Mouse (Mus musculus): Measurements from ENCODE around the gene Otud7a. TPM values are rescaled to one million over a fixed set of nuclear protein-coding genes. Genes with fewer than 3 reads are reported as not detected.

The Otud7a gene
- polyA plus RNA-seq, 1 experiment, result 0.20 TPM

DNA sequence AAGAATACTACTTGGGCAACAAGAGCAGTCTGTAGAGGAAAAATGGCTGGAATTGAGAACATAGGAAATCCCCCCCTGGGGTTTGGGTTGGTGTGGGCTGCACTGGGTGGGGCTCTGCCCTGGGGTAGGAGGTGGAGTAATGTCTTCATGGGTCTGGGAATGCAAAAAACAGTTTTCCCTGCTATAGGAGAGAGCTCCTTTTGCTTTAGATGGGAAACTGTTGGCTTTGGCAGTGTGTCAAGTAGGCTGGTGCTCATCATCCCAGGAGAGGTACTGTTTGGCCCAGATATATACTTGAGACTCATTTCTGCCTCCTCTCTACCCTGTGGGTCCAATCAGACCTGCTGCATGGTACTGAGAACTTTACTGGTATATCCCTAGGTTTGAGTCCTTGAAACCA lies 66.9 kb downstream of the Otud7a start:
- TF ChIP-seq CTCF (IDR thresholded peaks at IDR 0.05; ENCODE audit: extremely low read depth, insufficient read depth, insufficient read length, insufficient replicate concordance) (no peak), POLR2A (IDR thresholded peaks at IDR 0.05; ENCODE audit: low read depth, low read length) (no peak)
- H3K4me3 ChIP-seq (ENCODE audit: extremely low read depth, insufficient read depth, insufficient read length), result no peak overlapping the region
- DNase-seq (ENCODE audit: low read depth in 1 of 2, low spot score in 2 of 2), result no peak
- H3K27ac ChIP-seq (ENCODE audit: insufficient read depth, low read length), result no peak overlapping the region
- no peaks in the 10 kb centered on the region for H3K36me3 ChIP-seq (ENCODE audit: control insufficient read depth, insufficient read depth, low read length)
- H3K27me3 ChIP-seq (ENCODE audit: control insufficient read depth, insufficient read depth, low read length), result no peaks in the 10 kb centered on the region
- no peaks in the 10 kb centered on the region for H3K4me1 ChIP-seq (ENCODE audit: control insufficient read depth, insufficient read depth, insufficient read length)

DNA sequence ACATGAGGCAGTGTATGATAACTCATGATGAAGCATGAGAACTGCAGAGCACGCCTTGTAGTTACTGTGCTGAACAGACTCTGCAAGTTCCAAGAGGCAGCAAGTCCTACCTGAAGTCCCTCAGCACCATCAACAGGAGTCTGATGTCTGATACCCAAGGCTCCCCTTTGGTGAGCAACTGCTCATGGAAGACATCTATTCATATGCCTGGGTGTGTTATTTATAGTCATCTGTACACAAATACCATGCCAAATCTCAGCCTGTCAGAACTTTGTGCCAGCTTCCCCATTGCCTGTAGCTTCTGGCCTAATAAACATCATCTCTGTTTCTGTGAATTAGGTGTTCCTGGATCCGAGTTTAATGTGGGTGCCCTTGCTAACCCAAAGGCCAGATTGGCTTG lies 68.0 kb downstream of the Otud7a start:
- Histone ChIP-seq H3K27ac (ENCODE audit: insufficient read depth, low read length) (no peak overlapping the region), H3K27me3 (ENCODE audit: control insufficient read depth, insufficient read depth, low read length) (no peaks in the 10 kb centered on the region), H3K36me3 (ENCODE audit: control insufficient read depth, insufficient read depth, low read length) (no peaks in the 10 kb centered on the region), H3K4me3 (ENCODE audit: extremely low read depth, insufficient read depth, insufficient read length) (no peak overlapping the region), H3K4me1 (ENCODE audit: control insufficient read depth, insufficient read depth, insufficient read length) (no peaks in the 10 kb centered on the region)
- DNase-seq (ENCODE audit: low read depth in 1 of 2, low spot score in 2 of 2), result no peak
- WGBS, result 70% methylated on average over 2 of the region's 2 CpGs
- no peak for TF ChIP-seq POLR2A (IDR thresholded peaks at IDR 0.05; ENCODE audit: low read depth, low read length)
- no peak for TF ChIP-seq CTCF (IDR thresholded peaks at IDR 0.05; ENCODE audit: extremely low read depth, insufficient read depth, insufficient read length, insufficient replicate concordance)

DNA sequence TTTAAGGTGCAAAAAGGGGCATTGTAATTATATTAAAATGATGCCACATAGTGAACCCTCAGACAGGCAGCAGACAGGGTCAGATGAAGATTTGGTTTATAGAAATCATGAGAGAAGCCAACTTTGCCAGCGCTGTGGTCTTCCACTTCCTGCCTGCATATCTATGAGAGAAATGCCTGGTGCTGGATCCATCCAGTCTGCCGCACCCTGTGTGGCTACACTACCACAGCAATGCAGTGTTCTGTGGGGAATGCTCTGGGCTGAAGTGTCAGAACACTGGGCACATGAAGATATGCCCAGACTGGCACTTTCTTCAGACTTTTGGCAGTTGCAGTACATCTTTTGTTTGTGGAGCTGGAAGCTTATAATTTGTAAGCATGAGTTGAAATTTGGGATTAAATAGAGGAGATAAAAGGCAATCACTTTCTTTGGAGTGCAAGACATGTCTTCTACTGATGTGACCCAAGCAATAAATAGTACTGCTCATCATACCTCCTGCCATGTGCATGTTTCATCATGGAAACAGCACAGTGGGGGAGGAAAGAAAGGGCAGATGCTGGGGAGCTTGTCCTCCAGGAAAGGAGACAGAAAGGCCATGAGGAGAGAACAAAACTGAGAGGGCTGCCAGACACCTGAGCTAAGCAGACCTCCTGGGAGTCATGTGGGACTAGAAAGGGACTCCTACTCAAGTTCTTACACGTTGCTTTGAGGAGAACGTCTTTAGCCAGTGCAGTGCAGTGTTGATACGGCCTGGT lies 71.8 kb downstream of the Otud7a start:
- H3K4me3 ChIP-seq (ENCODE audit: extremely low read depth, insufficient read depth, insufficient read length), result no peak overlapping the region
- no peaks in the 10 kb centered on the region for H3K27me3 ChIP-seq (ENCODE audit: control insufficient read depth, insufficient read depth, low read length)
- H3K36me3 ChIP-seq (ENCODE audit: control insufficient read depth, insufficient read depth, low read length), result no peaks in the 10 kb centered on the region
- TF ChIP-seq POLR2A (IDR thresholded peaks at IDR 0.05; ENCODE audit: low read depth, low read length), result no peak
- no peak for TF ChIP-seq CTCF (IDR thresholded peaks at IDR 0.05; ENCODE audit: extremely low read depth, insufficient read depth, insufficient read length, insufficient replicate concordance)
- 64% methylated on average over 5 of the region's 5 CpGs for WGBS
- DNase-seq (ENCODE audit: low read depth in 1 of 2, low spot score in 2 of 2), result no peak
- no peaks in the 10 kb centered on the region for H3K4me1 ChIP-seq (ENCODE audit: control insufficient read depth, insufficient read depth, insufficient read length)
- H3K27ac ChIP-seq (ENCODE audit: insufficient read depth, low read length), result no peak overlapping the region

DNA sequence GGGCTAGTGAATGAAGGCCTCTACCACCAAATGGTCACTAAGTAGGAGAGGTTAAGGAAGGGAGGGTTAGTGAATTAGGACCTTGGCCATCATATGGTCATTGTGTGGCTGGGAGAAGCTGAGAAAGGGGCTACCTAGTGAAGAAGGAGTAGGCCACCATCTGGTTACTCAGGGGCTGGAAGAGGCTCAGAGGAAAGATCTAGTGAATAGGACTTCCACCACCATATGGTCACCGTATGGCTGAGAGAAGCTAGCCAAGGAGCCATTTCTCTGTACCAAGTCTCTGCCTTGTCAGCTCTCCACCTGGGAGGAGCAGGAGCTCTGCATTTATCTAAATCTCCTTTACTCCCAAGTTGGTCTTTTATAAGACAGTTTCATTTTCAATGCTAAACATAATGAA lies 75.7 kb downstream of the Otud7a start:
- WGBS, result 67% methylated on average over 1 of the region's 1 CpGs
- Histone ChIP-seq H3K4me3 (ENCODE audit: extremely low read depth, insufficient read depth, insufficient read length) (no peak overlapping the region), H3K27me3 (ENCODE audit: control insufficient read depth, insufficient read depth, low read length) (no peaks in the 10 kb centered on the region), H3K27ac (ENCODE audit: insufficient read depth, low read length) (no peak overlapping the region), H3K36me3 (ENCODE audit: control insufficient read depth, insufficient read depth, low read length) (no peaks in the 10 kb centered on the region), H3K4me1 (ENCODE audit: control insufficient read depth, insufficient read depth, insufficient read length) (no peaks in the 10 kb centered on the region)
- TF ChIP-seq CTCF (IDR thresholded peaks at IDR 0.05; ENCODE audit: extremely low read depth, insufficient read depth, insufficient read length, insufficient replicate concordance) (no peak), POLR2A (IDR thresholded peaks at IDR 0.05; ENCODE audit: low read depth, low read length) (no peak)
- no peak for DNase-seq (ENCODE audit: low read depth in 1 of 2, low spot score in 2 of 2)

DNA sequence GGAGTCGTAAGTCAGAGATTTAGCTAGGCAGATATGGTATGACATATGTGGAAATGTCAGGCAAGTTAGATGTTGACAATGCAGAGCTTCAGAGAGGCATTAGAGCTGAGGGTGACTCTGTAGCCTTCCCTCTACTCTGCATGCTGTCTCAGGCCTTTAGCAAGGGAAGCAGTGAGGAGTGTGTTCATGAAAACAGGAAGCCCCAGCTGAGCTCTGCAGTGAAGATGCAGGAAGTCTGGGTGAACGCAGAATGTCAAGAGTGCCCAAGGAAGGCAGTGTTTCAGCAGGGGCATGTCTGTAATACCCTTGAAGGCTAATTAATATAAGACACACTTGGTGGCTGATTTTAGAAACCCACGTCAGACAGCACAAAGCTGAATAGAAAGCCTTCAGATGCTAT lies 77.9 kb downstream of the Otud7a start:
- DNase-seq (ENCODE audit: low read depth in 1 of 2, low spot score in 2 of 2), result no peak
- no peaks in the 10 kb centered on the region for H3K27me3 ChIP-seq (ENCODE audit: control insufficient read depth, insufficient read depth, low read length)
- H3K36me3 ChIP-seq (ENCODE audit: control insufficient read depth, insufficient read depth, low read length), result no peaks in the 10 kb centered on the region
- TF ChIP-seq POLR2A (IDR thresholded peaks at IDR 0.05; ENCODE audit: low read depth, low read length) (no peak), CTCF (IDR thresholded peaks at IDR 0.05; ENCODE audit: extremely low read depth, insufficient read depth, insufficient read length, insufficient replicate concordance) (no peak)
- no peak overlapping the region for H3K27ac ChIP-seq (ENCODE audit: insufficient read depth, low read length)
- no peaks in the 10 kb centered on the region for H3K4me1 ChIP-seq (ENCODE audit: control insufficient read depth, insufficient read depth, insufficient read length)
- H3K4me3 ChIP-seq (ENCODE audit: extremely low read depth, insufficient read depth, insufficient read length), result no peak overlapping the region
- WGBS, result 15% methylated on average over 3 of the region's 3 CpGs

DNA sequence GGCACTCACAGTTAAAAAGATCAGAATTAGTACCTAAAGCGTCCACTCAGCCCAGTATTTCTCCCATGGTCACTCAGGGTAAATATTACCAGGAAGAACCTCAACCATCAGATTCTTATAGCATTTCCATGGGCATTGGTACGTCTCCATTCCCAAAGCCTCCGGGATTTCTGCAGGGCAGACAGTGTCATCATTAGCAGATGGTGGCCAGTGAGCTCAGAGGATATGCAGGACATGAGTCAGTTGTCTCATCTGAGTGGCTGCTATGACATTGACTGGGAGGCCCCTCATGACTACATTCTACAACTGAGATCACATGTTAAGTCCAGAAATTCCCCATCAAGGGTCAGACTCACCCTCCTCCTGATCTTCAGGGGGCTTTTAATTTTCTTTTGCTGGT lies 78.5 kb downstream of the Otud7a start:
- TF ChIP-seq POLR2A (IDR thresholded peaks at IDR 0.05; ENCODE audit: low read depth, low read length), result no peak
- H3K27me3 ChIP-seq (ENCODE audit: control insufficient read depth, insufficient read depth, low read length), result no peaks in the 10 kb centered on the region
- no peaks in the 10 kb centered on the region for H3K36me3 ChIP-seq (ENCODE audit: control insufficient read depth, insufficient read depth, low read length)
- WGBS, result 85% methylated on average over 3 of the region's 3 CpGs
- H3K4me3 ChIP-seq (ENCODE audit: extremely low read depth, insufficient read depth, insufficient read length), result no peak overlapping the region
- no peaks in the 10 kb centered on the region for H3K4me1 ChIP-seq (ENCODE audit: control insufficient read depth, insufficient read depth, insufficient read length)
- no peak for DNase-seq (ENCODE audit: low read depth in 1 of 2, low spot score in 2 of 2)
- H3K27ac ChIP-seq (ENCODE audit: insufficient read depth, low read length), result no peak overlapping the region

DNA sequence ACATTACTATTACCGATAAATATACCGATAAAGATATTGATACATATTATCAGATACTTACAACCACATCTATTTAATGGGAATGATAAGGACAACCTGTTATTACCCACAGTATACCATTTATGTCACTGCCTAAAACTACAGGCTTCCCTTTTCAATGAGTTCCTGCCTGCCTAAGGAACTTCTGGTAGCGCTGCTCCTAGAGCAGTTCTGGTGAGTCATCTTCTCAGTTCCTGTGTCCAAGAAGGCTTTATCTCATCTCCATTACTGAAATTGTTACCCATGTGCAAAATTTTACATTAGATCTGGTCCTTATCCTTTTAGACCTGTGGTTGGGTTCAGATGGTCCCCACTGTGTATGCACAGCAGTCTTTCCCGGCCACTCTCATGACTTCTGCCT lies 95.7 kb downstream of the Otud7a start:
- H3K27ac ChIP-seq (ENCODE audit: insufficient read depth, low read length), result no peak overlapping the region
- no peaks in the 10 kb centered on the region for H3K27me3 ChIP-seq (ENCODE audit: control insufficient read depth, insufficient read depth, low read length)
- TF ChIP-seq POLR2A (IDR thresholded peaks at IDR 0.05; ENCODE audit: low read depth, low read length) (no peak), CTCF (IDR thresholded peaks at IDR 0.05; ENCODE audit: extremely low read depth, insufficient read depth, insufficient read length, insufficient replicate concordance) (no peak)
- no peak for DNase-seq (ENCODE audit: low read depth in 1 of 2, low spot score in 2 of 2)
- H3K36me3 ChIP-seq (ENCODE audit: control insufficient read depth, insufficient read depth, low read length), result no peaks in the 10 kb centered on the region
- H3K4me3 ChIP-seq (ENCODE audit: extremely low read depth, insufficient read depth, insufficient read length), result no peak overlapping the region
- WGBS, result 90% methylated on average over 4 of the region's 4 CpGs
- H3K4me1 ChIP-seq (ENCODE audit: control insufficient read depth, insufficient read depth, insufficient read length), result no peaks in the 10 kb centered on the region
